Mouse (Mus musculus): ENCODE results near the gene Ap2b1. TPM values are rescaled to one million over a fixed set of nuclear protein-coding genes. Genes with fewer than 3 reads are reported as not detected.
"Not testable (repeated sequence)": the region's sequence is repeated elsewhere in the genome, so short reads cannot be mapped to it uniquely, and the experiment has no call there.

Ap2b1 gene
- total RNA-seq, 2 experiments from 2014 or later, result 109 to 114 TPM

DNA sequence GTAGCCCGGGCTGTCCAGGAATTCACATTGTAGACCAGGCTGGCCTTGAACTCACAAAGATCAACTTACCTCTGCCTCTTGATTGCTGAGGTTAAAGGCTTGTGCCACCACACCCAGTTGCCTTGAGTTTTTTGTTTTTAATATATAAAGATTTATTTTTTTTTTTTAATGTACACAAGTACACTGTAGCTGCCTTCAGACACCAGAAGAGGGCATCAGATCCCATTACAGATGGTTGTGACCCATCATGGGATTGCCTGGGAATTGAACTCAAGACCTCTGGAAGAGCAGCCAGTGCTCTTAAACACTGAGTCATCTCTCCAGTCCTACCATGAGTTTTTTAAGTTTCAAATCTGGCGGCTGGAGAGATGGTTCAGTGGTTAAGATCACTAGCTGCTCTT, 2.6 kb downstream of the Ap2b1 start:
- no peak for DNase-seq

DNA sequence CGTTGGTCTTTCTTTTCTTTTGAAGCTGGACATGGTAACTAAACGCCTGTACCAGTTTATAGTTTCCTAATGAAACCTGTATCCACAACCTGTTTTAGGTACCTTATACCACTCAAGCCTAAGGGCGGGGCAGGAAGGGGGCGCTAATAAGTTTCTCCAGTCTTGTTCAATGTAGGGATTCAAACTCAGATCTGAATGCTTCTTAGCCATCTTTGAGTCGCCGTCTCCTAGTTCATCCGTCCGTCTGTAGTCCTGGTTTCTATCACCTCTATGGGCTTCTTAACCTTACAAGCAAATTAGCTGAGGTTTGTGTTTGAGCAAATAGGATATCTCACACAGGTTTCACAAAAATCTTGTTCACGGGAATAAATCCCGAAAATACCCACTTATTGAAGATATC, 3.3 kb downstream of the Ap2b1 start:
- no peak for DNase-seq

DNA sequence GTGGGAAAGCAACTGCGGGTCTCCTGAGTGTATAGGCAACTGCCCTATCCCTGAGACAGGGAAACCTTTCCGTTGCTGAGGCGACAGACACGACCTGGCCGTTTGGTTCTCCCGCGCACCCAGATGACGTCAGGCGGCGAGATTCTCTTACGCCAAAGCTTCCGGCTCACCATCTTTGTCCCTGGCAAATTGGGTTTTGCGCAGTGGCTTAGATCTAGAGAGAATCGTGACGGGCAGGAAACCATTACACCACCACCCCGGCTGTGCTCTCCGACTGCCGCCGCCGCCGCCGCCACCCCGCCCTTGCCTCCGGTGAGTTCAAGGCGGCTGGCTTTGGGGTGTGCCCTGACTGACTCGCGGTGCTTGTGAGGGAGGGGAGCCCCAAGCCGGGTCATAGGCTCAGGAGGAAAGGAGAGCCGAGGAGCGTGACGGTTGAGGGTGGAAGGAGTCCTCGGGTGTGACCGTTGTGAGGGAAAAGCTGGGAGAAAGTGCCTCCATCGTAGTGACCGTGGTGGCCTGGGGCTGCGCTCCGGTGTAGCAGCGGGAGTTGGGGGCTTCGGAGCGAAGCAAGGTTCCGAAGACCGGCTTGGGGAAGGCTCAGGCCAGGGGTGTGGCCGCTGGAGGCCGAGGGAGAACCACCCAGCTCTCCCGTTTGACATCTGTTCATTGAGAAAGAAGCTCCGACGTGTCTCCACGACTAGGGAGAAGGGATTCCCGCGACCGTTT, 3.9 kb downstream of the Ap2b1 start, which contains the start of gene Pex12:
Gene Pex12, minus strand, starts transcription at position 61 of the 726 bp plus-strand sequence.
- DNase-seq, result peak; percentile 94 to 95

GRCm38 (mm10) chr11:83303751-83304150, 4.9 kb downstream of the Ap2b1 start:
- DNase-seq, result no peak

GRCm38 (mm10) chr11:83304485-83304884, 5.7 kb downstream of the Ap2b1 start:
- no peak for DNase-seq

DNA sequence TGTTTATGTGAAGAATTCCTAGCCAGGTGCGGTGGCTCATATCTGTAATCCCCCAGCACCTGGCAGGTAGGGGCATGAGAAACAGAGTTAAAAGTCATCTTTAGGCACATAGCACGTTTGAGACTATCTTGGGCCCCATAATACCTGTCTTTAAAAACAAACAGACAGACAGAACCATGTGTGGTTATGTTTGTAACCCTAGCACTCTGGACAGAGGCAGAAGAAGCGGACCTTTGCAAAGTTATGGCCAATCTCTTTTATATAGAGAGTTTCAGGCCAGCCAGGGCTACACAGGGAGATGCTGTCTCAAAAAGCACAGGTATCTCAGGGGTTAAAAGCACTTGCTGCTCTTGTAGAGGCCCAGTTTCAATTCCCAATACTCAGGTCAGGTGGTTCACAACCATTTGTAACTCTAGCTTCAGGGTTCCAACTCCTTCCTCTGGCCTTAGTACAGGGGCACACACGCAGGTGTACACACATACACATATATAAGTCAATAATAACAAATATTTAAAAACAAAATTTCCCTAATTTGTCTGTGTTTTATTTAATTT, 8.0 kb downstream of the Ap2b1 start:
- DNase-seq, result no peak

DNA sequence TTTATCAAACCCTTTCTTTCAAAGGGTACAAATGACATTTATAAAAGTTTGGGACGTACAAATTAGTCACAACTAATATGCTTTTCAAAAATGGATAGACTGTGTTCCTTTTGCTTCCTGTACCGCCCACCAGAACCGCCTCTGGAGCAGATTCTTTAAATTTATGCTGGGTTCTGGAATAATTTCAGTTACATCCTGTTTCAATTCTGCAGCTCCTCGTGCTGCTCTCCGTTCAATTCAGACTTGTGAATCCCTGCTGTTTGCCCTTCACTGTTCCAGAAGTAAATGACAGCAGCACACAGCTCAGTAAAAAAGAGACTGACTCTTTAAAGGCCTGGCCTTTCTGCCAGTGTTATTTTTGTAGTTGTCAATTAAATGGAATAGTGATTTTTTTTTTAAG, 13.6 kb downstream of the Ap2b1 start:
- no peak for DNase-seq

GRCm38 (mm10) chr11:83319048-83319447, 20.2 kb downstream of the Ap2b1 start:
- no peak for DNase-seq

DNA sequence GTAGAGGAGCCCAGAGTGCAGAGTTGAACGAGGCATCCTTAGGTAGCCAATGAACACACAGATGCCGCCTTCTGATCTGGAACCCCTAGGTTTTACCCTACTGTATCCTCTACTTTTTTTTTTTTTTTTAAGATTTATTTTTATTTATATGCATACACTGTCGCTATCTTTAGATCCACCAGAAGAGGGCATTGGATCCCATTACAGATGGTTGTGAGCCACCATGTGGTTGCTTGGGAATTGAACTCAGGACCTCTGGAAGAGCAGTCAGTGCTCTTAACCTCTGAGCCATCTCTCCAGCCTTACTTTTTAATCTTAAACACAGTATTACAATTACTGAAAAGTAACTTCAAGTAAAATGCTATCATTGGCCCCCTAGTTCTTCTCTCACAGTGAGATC, 27.9 kb downstream of the Ap2b1 start:
- DNase-seq, result not testable (repeated sequence)

GRCm38 (mm10) chr11:83327427-83327826, 28.6 kb downstream of the Ap2b1 start:
- peak; percentile 54 to 65 for DNase-seq

- DNase-seq, result no peak
Observed at GRCm38 (mm10) chr11:83335826-83336225, 37.0 kb downstream of the Ap2b1 start.

DNA sequence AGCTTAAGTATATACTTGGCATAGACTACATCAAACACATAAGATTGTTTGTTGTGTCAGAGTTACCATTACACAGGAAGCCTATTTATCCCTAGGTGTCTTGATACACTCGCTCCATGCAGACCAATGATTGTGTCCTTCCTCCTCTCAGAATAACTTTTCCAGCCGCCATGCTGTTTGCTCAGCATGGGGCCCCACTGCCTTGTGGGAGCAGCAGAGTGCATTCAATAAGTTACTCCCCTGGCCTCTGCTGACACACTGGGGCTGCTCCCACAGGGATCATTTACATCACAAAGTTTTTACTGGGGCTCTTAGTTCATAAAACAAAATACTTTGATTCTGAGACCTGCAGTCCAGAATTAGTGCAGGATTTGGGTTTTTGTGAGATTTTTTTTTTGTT, 40.9 kb downstream of the Ap2b1 start:
- DNase-seq, result no peak

GRCm38 (mm10) chr11:83341716-83342245, 43.0 kb downstream of the Ap2b1 start:
- DNase-seq, result no peak

- DNase-seq, result no peak
Observed at GRCm38 (mm10) chr11:83355428-83355827, 56.6 kb downstream of the Ap2b1 start.

DNA sequence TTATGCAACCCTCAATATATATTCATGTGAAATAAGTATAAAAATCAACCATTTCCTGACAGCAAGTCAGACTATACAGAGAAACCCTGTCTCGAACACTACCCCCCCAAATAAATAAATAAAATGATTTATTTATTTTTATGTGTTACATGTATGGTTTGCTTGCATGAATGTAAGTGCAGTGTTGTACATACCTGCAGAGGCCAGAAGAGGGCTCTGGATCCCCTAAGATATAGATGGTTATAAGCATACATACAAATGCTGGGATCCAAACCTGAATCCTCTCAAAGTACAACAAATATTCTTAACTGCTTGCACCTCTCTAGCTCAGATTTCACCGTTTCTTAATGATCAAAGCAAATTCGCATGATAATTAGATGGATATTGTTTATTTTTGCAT, 58.6 kb downstream of the Ap2b1 start:
- DNase-seq, result peak in 1 of 2 experiments; percentile 24

GRCm38 (mm10) chr11:83364656-83365055, 65.8 kb downstream of the Ap2b1 start:
- DNase-seq, result no peak

DNA sequence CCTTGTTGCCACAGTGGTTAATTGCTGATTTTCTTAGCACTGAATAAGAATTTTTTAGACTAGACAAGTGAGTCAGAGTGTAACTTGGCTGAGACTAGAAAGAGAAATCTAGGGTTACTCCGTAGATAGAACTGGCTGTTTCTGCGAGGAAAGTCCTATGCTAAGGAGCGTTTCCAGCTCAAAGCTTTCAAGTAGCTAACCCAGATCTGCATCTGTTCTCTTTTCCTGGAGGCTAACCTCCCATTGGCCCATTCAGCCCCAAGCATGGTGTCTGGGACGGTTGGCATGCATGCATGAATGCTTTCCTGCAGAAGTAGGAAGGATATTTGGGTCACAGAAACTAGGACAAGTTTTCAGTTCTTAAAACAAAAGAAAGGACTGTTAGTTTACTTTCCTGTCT, 72.4 kb downstream of the Ap2b1 start:
- no peak for DNase-seq

DNA sequence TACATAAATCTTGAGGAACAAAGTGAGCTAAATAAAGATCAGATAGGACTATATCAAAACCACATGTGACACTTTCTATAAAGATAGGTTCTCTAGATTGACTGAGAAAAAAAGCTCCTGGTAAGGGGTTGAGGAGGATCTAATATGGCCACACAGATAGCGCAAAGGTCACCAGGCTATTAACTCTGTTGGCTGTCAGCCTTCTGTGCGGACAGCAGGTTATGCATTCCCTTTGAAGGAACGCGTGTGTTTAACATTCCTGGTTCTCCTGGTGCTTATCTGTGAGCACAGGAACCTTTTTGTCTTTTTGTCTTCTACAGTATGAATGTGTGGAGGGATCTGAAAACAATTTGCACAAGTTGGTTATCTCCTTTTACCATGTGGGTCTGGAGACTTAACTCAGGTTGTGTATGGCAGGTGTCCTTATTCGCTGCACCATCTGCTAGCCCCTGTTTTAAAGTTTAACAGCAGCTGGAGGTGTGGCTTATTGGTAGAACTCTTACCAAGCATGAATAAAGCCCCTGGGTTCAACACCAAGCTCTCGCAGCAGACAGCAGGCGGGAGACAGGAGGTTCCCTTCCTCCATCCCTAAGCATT, 81.0 kb downstream of the Ap2b1 start:
- no peak for DNase-seq

- no peak for DNase-seq
Observed at GRCm38 (mm10) chr11:83382876-83383531, 84.2 kb downstream of the Ap2b1 start.

- DNase-seq, result no peak
Observed at GRCm38 (mm10) chr11:83383532-83383887, 84.7 kb downstream of the Ap2b1 start.

DNA sequence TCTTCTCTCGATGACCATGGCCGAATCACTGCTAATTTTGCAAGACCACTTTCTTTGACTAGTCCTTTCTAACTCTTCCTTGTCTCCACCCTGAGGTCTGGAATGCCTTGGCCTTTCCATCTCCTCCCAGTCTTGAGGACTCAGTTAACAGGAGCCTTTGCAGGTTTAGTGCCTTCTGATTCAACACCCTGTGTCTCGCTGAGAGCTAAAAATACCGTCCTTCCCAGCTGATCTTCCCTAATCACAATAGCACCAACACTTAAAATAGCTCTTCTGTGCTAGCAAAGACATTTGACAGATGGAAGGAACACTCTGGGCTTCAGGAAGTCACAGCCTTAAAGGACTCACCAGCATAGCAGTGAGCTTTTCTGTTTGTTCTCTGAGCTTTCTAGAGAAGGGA, 94.2 kb downstream of the Ap2b1 start:
- no peak for DNase-seq

- no peak for DNase-seq
Observed at GRCm38 (mm10) chr11:83394802-83395439, 96.1 kb downstream of the Ap2b1 start.
